Mouse (Mus musculus) layer of hippocampus, adult 11-12 months (tissue): ENCODE measurements around the gene Lcat.
"Not testable (repeated sequence)": the region's sequence is repeated elsewhere in the genome, so short reads cannot be mapped to it uniquely, and the experiment has no call there.

Experiments used
- DNase-seq: peaks from one replicate; pipeline ENCODE4 v3.0.0; 2022; ENCODE audit warnings: low spot score

Lcat gene

DNA sequence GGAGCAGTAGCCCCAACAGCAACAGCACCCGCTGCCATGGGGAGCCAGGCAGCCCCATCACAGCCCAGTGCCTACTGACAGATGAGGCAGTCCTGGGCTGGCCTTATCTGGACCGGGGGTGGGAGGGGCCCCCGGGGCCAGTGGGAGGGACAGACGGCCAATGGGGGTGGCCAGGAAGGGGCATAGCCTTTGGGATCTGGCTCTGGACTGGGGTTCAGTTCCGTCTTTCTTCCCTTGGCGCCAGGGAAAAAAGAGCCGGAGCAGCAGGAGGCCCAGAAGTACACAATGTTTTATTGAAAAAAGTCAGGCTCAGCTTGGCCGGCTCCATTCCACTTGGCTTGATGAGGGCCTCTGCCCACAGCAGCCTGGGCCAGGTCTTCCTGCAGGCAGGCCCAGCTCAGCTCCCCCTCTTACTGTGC lies at the start of gene Lcat:
Lcat (minus strand) TSS at position 62 of the 419 bp plus-strand sequence.
- DNase-seq, result peak; percentile 53

DNA sequence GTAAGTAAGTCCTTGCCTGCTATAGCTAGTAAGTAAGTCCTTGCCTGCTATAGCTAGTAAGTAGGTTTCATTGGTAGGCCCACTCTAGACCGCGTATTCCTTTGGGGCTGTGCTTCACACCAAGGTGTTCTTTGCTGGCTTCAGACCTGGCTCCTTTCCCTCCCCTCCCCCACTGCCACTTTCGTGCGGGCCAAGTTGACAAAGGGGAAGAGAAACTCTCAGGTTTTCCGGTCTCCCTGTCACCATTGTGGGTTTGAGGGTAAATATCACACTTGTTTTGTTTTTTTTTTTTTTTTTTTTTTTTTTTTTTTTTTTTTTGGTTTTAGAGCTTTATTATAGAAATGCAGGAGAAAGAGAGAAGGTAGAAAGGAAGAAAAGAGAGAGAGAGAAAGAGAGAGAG lies 49.3 kb upstream of the Lcat start:
- DNase-seq, result no peak

DNA sequence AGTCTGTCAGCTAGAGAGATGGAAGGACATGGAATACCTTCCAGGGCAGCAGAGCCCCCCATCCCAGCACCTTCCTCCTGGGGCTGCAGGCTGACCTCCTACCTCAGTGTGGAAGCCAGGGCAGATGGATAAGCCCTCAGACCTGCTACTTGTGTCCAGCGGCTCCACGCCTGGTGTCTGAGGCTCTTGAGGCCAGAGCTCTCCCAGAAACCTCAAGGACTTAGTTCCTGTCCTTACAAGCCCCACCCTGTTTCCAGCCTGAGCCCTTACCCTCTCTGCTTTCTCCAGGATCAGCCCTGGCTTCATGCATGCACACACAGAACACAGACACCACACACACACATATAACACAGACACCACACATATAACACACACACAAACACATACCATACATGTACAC lies 48.4 kb upstream of the Lcat start:
- no peak for DNase-seq

DNA sequence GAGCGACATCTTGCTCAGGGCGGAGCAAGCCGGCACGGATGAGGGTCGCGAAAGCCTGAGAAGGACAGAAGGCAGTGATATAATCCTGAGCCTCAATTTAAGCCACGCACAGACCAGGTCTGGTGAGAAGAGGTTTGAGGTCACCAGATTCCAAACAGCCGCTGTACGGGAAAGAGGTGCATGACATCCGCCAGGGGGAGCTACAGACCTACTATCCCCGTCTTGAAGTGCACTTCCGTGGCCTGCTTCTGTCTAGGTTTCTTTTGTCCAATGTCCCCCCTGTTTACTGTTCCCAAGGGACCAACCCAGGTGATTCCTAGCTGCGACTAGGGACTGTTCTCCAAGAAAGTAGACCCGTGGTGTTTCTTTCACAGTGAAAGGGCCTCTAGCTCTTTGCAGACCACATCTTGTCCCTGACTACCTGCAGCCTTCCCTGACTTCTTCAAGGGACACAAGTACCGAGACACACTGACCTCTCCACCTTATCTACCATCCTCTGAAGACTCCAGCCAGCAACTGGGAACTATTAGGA lies 47.7 kb upstream of the Lcat start, which contains the start of gene Dus2:
Dus2 (plus strand) TSS at position 482 of the 532 bp plus-strand sequence.
- DNase-seq, result peak; percentile 70

DNA sequence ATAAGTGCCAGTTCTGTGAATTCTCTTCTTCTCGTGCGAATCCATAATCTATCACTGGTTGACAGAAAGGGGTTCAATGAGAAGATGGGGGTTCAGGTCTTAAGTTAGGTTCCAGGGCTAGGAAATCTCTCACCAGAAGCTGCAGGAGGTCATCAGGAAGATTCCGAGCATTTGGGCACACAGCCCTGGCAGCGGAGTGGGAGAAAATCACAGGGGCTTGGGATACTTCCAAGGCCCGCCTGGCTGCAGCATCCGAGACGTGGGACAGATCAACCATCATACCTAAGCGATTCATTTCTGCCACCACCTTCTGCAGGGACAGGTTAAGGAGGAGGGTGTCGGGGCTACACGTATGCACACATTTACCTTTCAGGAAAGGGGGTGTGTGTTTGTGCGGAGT lies 45.4 kb upstream of the Lcat start:
- DNase-seq, result no peak

DNA sequence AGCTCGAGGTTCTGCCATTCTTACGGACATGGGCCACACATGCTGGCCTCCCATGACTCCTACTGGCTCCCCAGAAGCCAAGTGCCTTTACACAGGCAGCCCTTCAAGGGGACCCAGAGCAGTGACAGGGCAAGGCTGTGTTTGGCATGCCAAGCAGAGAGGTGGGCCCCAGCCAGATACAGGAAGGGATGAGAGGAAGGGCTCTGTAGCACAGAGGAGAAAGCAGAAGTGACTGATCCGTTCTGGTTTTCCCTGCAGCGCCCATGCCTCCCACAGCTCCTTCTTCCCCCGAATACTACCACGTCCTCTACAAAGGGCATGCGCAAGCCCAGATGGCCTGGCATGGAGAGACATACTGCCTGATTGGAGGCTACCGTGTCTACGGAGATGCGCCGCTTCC lies 40.2 kb upstream of the Lcat start:
- DNase-seq, result not testable (repeated sequence)

DNA sequence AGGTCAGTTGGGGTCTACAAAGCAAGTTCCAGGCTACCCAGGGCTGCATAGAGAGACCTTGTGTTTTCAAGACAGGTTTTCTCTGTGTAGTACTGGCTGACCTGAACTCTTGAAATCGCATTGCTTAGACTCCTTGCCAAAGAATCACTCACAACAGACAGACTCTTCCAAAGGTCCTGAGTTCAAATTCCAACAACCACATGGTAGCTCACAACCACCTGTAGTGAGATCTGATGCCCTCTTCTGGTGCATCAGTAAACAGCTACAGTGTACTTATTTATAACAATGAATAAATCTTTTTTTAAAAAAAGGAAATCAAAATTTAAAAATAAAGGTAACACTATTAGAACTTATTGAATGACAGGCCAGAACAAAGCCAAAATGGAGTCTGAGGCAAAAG lies 38.0 kb upstream of the Lcat start:
- no peak for DNase-seq

DNA sequence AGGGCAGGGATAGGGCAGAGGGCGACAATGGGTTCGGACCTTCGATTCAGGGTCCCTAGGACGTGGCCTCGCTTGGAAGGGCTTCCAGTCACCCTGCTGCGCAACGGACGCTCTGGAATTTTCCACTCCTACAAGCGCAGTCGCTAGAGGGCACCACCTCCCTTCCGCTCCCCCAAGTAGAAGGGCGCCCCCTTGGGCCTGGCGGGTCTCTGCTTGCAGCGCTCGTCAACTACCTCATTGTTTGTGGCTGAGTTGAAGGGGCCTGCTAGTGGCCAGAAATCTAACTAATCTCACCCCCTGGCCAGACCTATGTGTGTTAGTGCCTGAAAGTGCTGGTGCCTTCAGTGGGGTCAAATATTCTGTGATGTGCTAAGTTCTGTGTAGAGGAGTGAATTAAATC lies 36.1 kb upstream of the Lcat start, which contains the start of gene Dpep3:
Dpep3 (minus strand) TSS at position 105 of the 400 bp plus-strand sequence.
- no peak for DNase-seq

DNA sequence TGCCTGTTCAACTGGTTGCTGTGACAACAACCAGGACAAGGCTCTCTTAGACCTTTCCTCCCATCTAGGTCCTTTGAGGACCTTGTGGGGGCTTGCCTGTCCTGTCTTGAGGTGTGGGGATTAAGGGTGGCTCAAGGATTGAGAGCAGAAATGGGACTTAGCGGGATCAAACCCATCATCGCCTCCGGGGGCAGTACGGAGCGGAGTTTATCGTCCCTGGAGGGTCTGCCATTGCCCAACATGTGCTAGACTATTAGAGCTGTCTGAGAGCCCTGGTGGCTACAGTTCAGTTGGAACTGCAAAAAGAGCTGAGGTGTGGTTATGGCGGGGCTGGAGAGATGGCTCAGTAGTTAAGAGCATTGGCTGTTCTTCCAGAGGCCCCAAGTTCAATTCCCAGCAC lies 32.2 kb upstream of the Lcat start:
- no peak for DNase-seq

DNA sequence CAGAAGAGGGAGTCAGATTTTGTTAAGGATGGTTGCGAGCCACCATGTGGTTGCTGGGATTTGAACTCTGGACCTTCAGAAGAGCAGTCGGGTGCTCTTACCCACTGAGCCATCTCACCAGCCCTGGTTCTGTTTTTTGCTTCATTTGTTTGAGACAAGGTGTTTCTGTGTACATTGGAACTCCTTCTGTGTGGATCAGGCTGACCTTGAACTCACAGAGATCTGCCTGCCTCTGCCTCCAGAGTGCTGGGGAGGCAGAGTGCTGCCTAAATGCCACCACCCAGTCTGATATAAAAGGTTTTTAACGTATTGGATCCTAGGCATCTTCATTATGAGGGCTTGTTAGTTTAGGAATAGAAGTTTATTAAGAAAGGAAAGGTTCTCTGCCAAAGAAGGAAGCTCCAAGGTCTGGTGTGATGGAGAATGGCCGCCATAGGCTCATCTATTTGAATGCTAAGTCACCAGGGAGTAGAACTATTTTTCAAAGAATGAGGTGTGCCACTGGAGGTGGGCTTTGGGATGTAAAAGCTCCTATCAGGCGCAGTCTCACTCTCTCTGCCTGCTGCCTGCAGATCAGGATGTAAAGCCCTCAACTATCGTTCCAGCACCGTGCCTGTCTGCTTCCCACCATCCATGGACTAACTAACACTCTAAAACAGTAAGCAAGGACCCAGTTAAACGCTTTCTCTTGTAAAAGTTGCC lies 28.0 kb upstream of the Lcat start:
- no peak for DNase-seq

DNA sequence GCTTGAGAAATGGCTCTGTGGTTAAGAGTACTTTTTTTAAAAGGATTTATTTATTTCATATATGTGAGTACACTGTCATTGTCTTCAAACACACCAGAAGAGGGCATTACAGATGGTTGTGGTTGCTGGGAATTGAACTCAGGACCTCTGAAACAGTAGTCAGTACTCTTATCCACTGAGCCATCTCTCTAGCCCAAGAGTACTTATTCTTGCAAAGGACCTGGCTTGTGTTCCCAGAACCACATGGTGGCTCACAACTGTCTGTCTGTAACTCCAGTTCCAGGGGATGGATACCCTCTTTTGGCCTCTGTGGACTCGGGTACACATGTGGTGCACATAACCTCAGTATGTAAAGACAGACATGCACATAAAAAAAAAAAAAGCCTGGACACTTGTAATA lies 26.2 kb upstream of the Lcat start:
- no peak for DNase-seq

DNA sequence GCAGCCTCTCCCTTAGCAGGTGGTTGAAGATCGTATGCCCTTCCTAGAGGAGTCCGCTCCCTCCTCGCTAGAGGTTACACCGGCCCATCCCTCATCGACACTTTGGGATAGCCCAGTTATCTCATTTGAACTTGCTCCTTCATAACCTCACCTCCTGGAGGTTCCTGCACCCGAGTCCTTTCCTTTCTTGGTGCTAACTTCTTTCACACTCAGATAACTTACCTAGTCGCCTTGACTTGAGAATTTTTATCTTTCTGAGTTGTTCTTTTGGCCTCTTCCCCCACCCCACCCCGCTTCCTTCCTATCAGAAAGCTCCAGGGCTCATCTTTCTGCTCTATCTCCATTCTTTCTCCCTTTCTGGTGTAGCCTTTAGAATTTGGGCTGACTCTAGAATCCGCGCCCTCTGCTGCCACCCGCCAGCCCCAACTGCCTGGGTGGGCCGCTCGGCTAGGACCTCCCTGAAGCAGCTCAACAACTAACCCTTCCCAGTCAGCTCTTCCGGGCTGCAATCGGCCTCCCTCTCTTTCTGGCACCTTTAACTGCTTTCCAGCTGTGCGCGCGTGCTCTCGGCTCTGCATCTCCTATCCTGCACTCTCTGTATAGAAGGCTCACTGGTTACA lies 23.6 kb upstream of the Lcat start:
- DNase-seq, result no peak

DNA sequence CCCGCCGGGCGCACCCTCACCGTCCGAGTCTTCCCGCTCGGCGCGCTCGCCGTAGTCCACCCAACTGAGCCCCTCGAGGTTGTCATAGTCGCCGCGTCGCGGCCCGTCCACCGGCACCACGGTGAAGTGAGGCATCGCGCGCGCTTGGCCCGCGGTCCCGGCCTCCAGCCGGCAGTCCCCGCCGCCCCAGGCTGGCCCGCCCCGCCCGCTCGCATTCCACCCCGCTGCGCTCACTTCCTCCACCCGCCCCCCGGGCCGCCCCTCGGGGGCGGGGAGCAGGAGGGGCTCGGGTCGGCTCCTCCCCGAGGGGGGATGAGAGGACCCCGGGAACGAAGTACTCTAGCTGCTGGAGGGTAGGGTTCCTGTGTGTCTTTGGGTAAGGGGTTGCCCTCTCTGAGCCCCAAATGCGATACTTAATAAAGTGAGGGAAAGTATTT lies 22.7 kb upstream of the Lcat start, which contains the start of gene Slc12a4:
Slc12a4 (minus strand) TSS at position 193 of the 437 bp plus-strand sequence.
- DNase-seq, result no peak

DNA sequence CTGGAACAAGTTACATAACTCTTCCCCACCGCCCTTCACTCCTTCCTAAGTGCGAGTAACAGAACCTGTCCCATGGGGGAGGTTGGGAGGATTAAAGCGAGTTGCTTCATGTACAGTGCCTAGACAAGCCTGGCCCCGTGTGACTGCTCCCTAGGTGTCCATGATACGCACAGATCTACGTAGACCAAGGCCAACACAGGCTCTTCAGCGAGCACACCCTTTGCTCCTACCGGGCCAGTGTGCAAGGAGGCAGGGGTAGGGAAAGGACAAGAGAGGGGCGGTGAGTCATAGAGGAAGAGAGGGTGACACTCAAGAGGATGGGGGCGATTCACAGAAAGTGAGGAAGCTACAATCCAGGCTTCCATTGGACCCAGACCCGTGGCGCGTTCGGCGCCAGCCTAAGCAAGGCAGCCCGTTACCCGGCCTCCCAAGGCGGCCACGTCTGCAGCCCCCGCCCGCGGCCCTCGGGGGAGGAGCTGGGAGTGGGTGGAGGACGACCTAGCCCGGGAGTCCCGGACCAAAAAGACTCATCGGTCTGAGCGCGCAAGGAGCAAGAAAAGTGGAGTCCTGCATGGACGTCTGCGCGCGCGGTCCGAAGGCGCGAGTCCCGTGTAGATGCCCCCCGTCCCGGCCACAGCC lies 22.2 kb upstream of the Lcat start:
- DNase-seq, result no peak

DNA sequence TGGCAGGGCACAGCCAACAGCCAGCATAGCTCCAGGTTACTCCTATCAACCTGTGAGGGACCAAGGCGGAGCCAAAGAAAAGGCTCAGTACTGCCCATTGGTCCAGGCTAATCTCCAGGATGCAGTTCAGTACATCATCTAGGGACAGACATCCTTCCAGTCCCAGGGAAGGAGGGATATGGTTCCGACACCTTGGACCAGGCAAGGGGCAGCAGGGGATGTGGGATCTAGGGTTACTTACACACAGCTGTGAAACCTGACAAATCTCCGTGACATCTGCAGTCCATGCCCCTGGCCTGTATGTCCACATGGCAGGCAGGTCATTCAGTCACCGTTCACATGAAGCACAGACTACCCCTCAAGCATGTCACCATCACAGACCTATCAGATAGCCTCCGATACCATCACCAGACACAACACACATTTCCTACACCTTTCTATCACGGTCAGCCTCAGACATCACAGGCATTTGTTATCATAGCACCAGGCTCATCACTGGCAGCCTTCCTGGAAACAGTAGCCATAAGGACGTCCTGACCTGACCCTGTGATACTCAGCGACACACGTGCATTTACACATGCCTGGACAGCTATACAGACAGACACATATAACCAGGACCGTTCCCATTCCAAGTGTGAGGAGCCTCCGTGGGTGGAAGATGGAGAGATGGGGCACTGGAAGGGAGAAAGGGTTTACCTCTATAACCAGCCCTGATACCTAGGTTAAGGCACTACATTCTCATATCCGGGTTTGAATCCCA lies 21.5 kb upstream of the Lcat start:
- no peak for DNase-seq

DNA sequence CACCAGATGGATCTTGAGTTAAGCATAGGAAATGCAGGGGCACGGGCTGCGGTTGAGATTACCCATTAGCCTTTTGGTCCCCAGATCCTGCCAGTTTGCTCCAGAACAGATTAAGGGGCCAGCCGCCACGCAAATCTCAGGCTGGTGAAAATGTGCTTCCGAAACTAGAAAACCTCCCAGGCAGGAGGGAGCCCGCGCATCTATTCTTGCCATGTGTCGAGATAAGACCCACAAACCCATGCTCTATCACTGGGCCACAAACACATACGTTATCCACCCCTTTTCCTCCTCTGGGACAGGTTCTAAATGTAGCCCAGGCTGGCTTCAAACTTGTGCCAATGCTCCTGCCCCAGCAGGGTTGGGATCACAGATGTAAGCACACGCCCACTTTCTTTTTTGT lies 18.4 kb upstream of the Lcat start:
- DNase-seq, result no peak

DNA sequence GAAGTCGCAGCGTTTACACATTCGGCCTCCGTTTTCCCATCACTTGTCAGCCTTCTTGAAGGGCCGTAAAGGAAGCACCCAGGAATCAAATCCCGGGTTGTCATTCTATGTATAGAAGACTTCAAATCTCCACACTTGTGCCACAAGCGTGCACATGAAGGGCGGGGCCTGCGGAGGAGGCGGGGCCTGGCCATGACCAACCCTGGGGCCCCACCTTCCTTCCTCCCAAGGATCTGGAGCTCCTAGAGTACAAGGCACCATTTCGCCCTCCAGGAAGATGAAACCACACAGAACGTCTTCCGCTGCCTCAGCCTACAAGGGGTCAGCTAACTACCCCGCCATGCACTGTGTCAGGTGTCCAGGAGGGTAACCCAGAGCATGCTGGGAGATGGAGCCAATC lies 17.9 kb upstream of the Lcat start:
- DNase-seq, result no peak

DNA sequence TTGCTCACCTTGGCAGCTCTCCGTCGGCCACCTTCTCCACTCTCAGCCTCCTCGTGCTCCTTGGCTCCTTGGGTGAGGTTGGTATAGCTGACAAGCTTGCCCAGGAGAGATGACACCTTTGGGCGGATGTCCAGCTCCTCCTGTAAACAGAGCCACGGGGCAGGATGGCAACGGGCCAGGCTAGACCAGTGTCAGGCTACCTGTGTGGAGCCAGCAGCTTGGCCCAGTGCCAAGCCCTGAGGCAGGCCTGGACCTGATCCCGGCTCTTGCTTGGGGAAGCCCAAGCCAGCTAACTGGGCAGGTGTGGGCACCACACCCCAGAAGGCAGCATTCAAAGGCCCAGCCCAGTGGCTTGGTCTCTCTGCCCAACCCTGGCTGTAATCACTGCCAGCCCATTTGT lies 16.2 kb upstream of the Lcat start:
- no peak for DNase-seq

DNA sequence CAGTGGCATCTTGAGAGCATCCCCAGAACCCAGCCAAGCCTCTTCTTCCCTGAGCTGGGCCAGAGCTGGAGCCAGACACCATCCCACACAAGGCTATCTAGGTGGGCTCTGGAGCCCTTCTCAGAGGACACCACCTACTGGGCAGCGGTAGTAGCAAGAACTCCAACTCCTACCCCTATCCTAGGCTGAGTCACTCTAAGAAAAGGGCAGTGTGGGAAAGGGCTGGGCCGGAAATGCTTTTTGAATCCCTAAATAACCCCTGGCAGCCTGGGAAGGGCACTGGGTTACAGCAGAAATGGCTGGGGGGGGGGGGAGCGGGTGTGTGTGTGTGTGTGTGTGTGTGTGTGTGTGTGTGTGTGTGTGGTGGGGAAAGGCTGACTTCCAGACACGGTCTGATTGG lies 14.6 kb upstream of the Lcat start:
- DNase-seq, result no peak

DNA sequence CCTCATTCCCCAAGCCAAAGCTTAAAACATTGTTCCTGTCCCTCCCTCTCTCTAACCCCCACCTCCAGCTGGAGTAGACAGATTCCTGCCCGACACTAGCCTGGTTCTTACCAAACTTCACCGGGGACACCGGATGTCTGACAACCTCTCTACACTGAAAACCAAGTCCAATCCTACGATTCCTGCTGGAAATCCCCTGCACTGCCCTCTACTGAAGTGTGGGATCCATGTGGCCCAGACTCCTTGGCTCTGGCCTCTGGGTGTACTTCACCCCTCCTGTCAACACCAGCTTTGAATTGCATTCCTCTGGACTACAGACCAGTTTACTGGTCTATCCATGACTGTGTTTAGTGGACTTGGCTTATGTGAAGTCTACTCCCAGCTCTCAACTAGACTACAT lies 13.4 kb upstream of the Lcat start:
- no peak for DNase-seq

DNA sequence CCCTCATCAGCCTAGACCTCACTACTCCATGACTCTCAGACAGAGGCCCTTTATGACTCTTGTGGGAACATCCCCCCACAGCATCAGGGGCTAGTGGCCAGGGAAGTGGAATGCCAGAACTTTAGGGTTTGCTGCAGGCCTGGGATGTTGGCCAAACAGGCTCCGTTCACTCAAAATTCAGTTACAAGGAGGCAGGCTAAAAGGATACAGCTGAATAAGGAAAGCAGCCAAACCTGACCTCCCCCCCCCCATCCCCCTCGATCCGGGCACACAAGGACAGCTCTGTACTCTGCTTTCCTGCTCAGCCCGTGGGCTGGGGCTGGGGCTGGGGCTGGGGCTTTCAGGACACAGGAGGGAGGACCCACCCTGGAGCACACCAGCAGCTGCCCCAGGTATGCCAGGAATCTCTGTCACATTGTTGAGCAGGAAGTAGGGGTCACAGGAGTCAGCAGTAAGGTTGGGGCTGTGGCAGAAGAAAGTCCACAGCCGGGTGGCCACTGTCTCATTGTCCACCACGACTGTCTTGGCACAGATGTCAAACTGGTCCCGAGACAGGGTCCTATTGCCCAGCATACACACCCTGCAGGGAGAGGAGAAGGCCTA lies 8.0 kb upstream of the Lcat start:
- DNase-seq, result peak; percentile 62

DNA sequence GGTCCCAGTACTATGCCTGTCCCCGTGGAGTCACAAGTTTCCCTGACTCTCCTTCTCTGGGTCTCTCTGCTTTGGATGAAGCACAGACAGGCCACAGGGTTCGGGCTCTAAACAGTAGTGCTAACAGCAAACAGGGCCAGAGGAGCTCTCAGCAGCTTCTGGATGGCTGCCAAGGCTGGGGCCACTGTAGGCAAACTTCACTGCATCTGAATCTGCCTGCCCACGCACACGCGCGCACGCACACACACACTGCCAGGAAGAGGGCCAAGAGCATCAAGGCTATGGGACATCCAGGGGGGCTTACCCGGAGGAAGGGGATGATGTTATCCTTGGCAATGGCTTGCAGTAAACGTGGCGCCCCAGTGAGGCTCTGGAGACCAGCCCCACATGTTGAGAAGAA lies 6.2 kb upstream of the Lcat start:
- DNase-seq, result peak; percentile 54
